Mouse (Mus musculus) myocyte (in vitro differentiated cells): ENCODE results near the gene Dph6. TPM values are rescaled to one million over a fixed set of nuclear protein-coding genes. Genes with fewer than 3 reads are reported as not detected.

ENCODE experiments used
- H3K27me3 ChIP-seq: one replicate; pipeline ENCODE4 v1.6.1; 2011; ENCODE audit not compliant: control insufficient read depth, insufficient read depth, insufficient read length
- H3K36me3 ChIP-seq: one replicate; pipeline ENCODE4 v1.6.1; 2011; ENCODE audit not compliant: control insufficient read depth, insufficient read depth
- H3K4me2 ChIP-seq: one replicate; pipeline ENCODE4 v1.6.1; 2011; ENCODE audit warnings: low read depth, control low read depth
- H3K4me3 ChIP-seq: one replicate; pipeline ENCODE4 v1.5.1; 2011; ENCODE audit warnings: mild to moderate bottlenecking, control low read depth, moderate library complexity
- H3K79me2 ChIP-seq: one replicate; pipeline ENCODE4 v1.6.1; 2011; ENCODE audit not compliant: control insufficient read depth, insufficient read depth
- H3ac ChIP-seq: one replicate; pipeline ENCODE4 v1.6.1; 2011; ENCODE audit not compliant: control insufficient read depth, insufficient read length
- CEBPB ChIP-seq: IDR thresholded peaks from 2 replicates; pipeline ENCODE4 v1.6.1; 2011; ENCODE audit warnings: mild to moderate bottlenecking, moderate library complexity; ENCODE audit not compliant: poor library complexity, insufficient read depth, severe bottlenecking
- E2F4 ChIP-seq: IDR thresholded peaks from one replicate; pipeline ENCODE4 v1.6.1; 2011; ENCODE audit warnings: mild to moderate bottlenecking, control low read depth, moderate library complexity; ENCODE audit not compliant: insufficient read depth
- MAX ChIP-seq: IDR thresholded peaks from one replicate; pipeline ENCODE4 v1.6.1; 2011; ENCODE audit warnings: low read depth, mild to moderate bottlenecking, control low read depth
- MYOD1 ChIP-seq, 3 experiments: IDR thresholded peaks; one replicate each; pipeline ENCODE4 v1.6.1; 2011; ENCODE audit warnings: control low read depth in 2 of 3, low read depth in 2 of 3, mild to moderate bottlenecking in 2 of 3, moderate library complexity in 1 of 3; ENCODE audit not compliant: insufficient read length in 2 of 3, control insufficient read depth in 1 of 3
- MYOG ChIP-seq, 3 experiments: IDR thresholded peaks; one replicate each; pipeline ENCODE4 v1.6.1; 2011; ENCODE audit warnings: control low read depth in 2 of 3, low read depth in 2 of 3, mild to moderate bottlenecking in 2 of 3; ENCODE audit not compliant: insufficient read length in 2 of 3, control insufficient read depth in 1 of 3, insufficient read depth in 1 of 3
- POLR2A ChIP-seq: IDR thresholded peaks from one replicate; pipeline ENCODE4 v1.6.1; 2011; ENCODE audit warnings: low read depth, mild to moderate bottlenecking, control low read depth, moderate library complexity; ENCODE audit not compliant: insufficient read length
- POLR2AphosphoS2 ChIP-seq: IDR thresholded peaks from one replicate; pipeline ENCODE4 v1.6.1; 2011; ENCODE audit warnings: low read depth, control low read depth; ENCODE audit not compliant: insufficient read length
- REST ChIP-seq: IDR thresholded peaks from one replicate; pipeline ENCODE4 v1.6.1; 2011; ENCODE audit warnings: mild to moderate bottlenecking, control low read depth, moderate library complexity; ENCODE audit not compliant: insufficient read depth, insufficient read length
- SRF ChIP-seq: IDR thresholded peaks from one replicate; pipeline ENCODE4 v1.6.1; 2011; ENCODE audit warnings: low read depth; ENCODE audit not compliant: control insufficient read depth, insufficient read length
- TCF12 ChIP-seq: IDR thresholded peaks from one replicate; pipeline ENCODE4 v1.6.1; 2011; ENCODE audit warnings: mild to moderate bottlenecking, control low read depth; ENCODE audit not compliant: poor library complexity, insufficient read depth, severe bottlenecking
- TCF3 ChIP-seq: IDR thresholded peaks from one replicate; pipeline ENCODE4 v1.6.1; 2011; ENCODE audit warnings: low read depth, control low read depth; ENCODE audit not compliant: insufficient read length
- USF1 ChIP-seq: IDR thresholded peaks from one replicate; pipeline ENCODE4 v1.6.1; 2011; ENCODE audit warnings: low read depth, mild to moderate bottlenecking, control low read depth, moderate library complexity
- polyA plus RNA-seq: library from polyadenylated mRNA; unstranded; fragments of >200 nt; fragmentation: generic; extraction: Trizol; gene quantifications from one replicate; pipeline ENCODE4 v1.2.1, GENCODE M21; 2012; ENCODE audit warnings: missing spikeins

Gene Dph6
- polyA plus RNA-seq, 1 experiment = 9.6 TPM

DNA sequence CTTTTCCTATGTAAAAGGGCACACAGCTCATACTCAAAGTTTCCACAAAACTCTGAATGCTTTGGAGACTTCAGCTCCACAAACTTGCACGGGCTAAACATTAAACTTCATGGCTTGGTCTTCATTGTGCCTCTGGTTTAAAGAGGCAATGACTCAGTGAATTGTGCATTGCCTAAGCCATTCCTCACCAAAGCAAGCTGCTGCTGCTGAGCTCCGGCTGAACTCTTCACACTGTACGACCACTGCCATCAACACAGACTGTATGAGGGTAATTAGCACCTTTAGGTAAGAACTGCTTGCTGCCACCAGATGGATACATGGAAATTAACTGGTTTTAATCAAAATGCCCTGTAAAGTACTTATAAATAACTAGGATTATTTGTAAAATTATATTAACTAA, 134.9 kb downstream of the Dph6 start:
- H3K79me2 ChIP-seq = no peaks in the 10 kb centered on the region
- no peak overlapping the region for H3K4me3 ChIP-seq
- no peak overlapping the region for H3ac ChIP-seq
- no peaks in the 10 kb centered on the region for H3K27me3 ChIP-seq
- no peaks in the 10 kb centered on the region for H3K36me3 ChIP-seq
- no peak overlapping the region for H3K4me2 ChIP-seq
- TF ChIP-seq POLR2A (no peak), REST (no peak), MYOD1 (IDR thresholded peaks at IDR 0.05; ENCODE audit: control insufficient read depth in 1 of 3, insufficient read length in 2 of 3, low read depth in 2 of 3) (no peak), MYOG (IDR thresholded peaks at IDR 0.05; ENCODE audit: control insufficient read depth in 1 of 3, insufficient read depth in 1 of 3, insufficient read length in 2 of 3, low read depth in 2 of 3) (no peak)

DNA sequence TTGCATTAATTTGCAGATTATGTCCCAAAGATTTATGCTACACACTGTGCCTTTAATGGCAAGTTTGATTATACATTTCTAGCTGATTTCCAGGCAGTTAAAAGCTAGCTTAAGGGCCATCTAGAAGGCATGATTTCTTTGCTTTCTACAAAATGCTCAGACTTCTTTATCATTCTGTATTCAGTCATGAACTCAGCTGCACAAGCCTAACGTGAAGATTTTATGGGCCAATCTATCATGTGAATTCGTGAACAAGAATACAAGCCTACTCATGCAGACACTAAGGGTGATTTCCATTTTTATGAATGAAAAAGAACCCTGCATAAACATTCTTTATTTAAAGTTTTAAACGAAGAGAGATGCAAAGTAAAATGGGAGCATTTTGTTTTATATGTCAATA, 162.4 kb downstream of the Dph6 start:
- H3K79me2 ChIP-seq = no peaks in the 10 kb centered on the region
- no peaks in the 10 kb centered on the region for H3K36me3 ChIP-seq
- no peak overlapping the region for H3ac ChIP-seq
- no peak overlapping the region for H3K4me2 ChIP-seq
- no peak overlapping the region for H3K4me3 ChIP-seq
- no peaks in the 10 kb centered on the region for H3K27me3 ChIP-seq
- TF ChIP-seq REST = no peak
- no peak for TF ChIP-seq CEBPB
- TF ChIP-seq E2F4 = no peak
- TF ChIP-seq MAX = no peak
- no peak for TF ChIP-seq SRF
- TF ChIP-seq TCF12 = no peak
- TF ChIP-seq MYOD1 (IDR thresholded peaks at IDR 0.05; ENCODE audit: control insufficient read depth in 1 of 3, insufficient read length in 2 of 3, low read depth in 2 of 3) = no peak
- no peak for TF ChIP-seq TCF3
- no peak for TF ChIP-seq MYOG (IDR thresholded peaks at IDR 0.05; ENCODE audit: control insufficient read depth in 1 of 3, insufficient read depth in 1 of 3, insufficient read length in 2 of 3, low read depth in 2 of 3)
- no peak for TF ChIP-seq POLR2A

DNA sequence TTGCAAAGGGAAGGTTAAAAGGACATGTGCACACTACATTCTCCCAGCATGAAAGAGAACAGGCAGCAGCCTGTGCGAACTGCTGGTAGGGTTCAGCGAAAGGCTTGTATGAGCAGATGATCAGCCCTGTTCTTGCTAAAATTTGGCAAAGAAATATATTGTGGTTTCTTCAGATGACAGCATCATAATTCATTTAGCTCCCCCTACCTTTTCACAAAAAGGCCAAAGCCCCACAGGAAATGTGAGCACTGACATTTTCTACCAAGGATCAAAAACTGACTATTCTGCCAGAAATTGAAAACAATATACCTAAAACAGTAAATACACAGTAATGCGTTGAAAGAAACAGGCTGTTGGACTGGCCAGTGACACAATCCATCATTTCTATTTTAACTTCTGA, 162.9 kb downstream of the Dph6 start:
- Histone ChIP-seq H3K4me2 (no peak overlapping the region), H3ac (no peak overlapping the region), H3K79me2 (no peaks in the 10 kb centered on the region), H3K27me3 (no peaks in the 10 kb centered on the region), H3K36me3 (no peaks in the 10 kb centered on the region), H3K4me3 (no peak overlapping the region)
- TF ChIP-seq TCF12 (no peak), POLR2AphosphoS2 (no peak), TCF3 (no peak), USF1 (no peak), E2F4 (no peak), MYOD1 (IDR thresholded peaks at IDR 0.05; ENCODE audit: control insufficient read depth in 1 of 3, insufficient read length in 2 of 3, low read depth in 2 of 3) (no peak)

DNA sequence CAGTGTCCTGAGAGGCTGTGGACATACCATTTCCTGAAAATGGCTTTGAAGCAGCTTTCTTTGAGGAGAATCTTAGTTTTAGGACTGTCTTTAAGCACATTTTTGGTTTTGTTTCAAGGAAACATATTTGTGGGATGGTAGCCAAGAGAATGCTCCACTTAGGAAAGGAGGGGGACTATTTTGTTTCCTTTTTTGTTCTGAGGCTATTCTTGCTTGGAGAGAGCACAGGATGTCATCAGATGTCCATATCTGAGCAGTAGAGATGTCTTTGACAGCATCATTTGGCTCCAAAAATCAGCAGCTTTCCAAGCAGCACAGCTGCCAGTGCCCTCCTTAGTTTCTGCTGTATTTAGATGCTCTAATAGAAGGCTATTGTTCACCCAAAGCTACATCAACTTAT, 167.8 kb downstream of the Dph6 start:
- Histone ChIP-seq H3K4me2 (no peak overlapping the region), H3K27me3 (no peaks in the 10 kb centered on the region), H3K4me3 (no peak overlapping the region), H3K36me3 (no peaks in the 10 kb centered on the region), H3K79me2 (no peaks in the 10 kb centered on the region), H3ac (no peak overlapping the region)
- TF ChIP-seq REST (no peak), POLR2A (no peak), USF1 (no peak), TCF12 (no peak), CEBPB (no peak), POLR2AphosphoS2 (no peak), MYOG (IDR thresholded peaks at IDR 0.05; ENCODE audit: control insufficient read depth in 1 of 3, insufficient read depth in 1 of 3, insufficient read length in 2 of 3, low read depth in 2 of 3) (no peak), E2F4 (no peak), MAX (no peak), TCF3 (no peak), MYOD1 (IDR thresholded peaks at IDR 0.05; ENCODE audit: control insufficient read depth in 1 of 3, insufficient read length in 2 of 3, low read depth in 2 of 3) (no peak), SRF (no peak)
